ENCODE assay signal across 31 mouse cellular contexts in genomic region chr1:170983066-170983465, GRCm38 (mm10). TPM values are rescaled to one million over a fixed set of nuclear protein-coding genes. Genes with fewer than 3 reads are reported as not detected.
"Had no signal": no experiment of that assay in that cellular context is flagged by ENCODE, and none has a peak within 500 bp of the region (broad histone marks: within the 10 kb centered on the region; RNA-seq: fewer than 3 reads in every experiment).

No protein-coding gene starts in this region.

- H3K9ac ChIP-seq: limb, embryonic 13.5 days; liver, embryonic 12.5 days; liver, embryonic 15.5 days; lung, embryonic 15.5 days had no signal

- H3K4me3 ChIP-seq: layer of hippocampus, adult 2 months; limb, embryonic 10.5 days; limb, embryonic 13.5 days; liver, embryonic 12.5 days; liver, embryonic 15.5 days; lung, embryonic 15.5 days had no signal

- H3K27me3 ChIP-seq: liver, embryonic 15.5 days; lung, embryonic 15.5 days had no signal

- ATAC-seq: intestine, embryonic 16.5 days; liver, embryonic 12.5 days had no signal

- H3K4me1 ChIP-seq: limb, embryonic 10.5 days; limb, embryonic 13.5 days; liver, embryonic 12.5 days; liver, embryonic 15.5 days; lung, embryonic 15.5 days had no signal

- H3K4me2 ChIP-seq: limb, embryonic 13.5 days; liver, embryonic 12.5 days; liver, embryonic 15.5 days; lung, embryonic 15.5 days; midbrain, embryonic 11.5 days had no signal

- H3K27ac ChIP-seq: layer of hippocampus, adult 2 months; limb, embryonic 10.5 days; limb, embryonic 13.5 days; liver, embryonic 12.5 days; liver, embryonic 15.5 days; lung, embryonic 15.5 days had no signal

- DNase-seq: kidney, postnatal 10 days; layer of hippocampus, adult 9-11 months; liver; lung, adult 18-20 months; lung, postnatal 10 days; lung, postnatal 36 days; midbrain, embryonic 14.5 days; right cerebral cortex, adult 18-20 months; right cerebral cortex, postnatal 14 days; right cerebral cortex, postnatal 4 days; spleen, adult 18-20 months; thymus, adult 2 months; thymus, postnatal 14 days; thymus, postnatal 4 days had no signal

- H3K36me3 ChIP-seq: limb, embryonic 10.5 days; limb, embryonic 13.5 days; liver, embryonic 12.5 days; liver, embryonic 15.5 days; lung, embryonic 15.5 days had no signal

- H3K9me3 ChIP-seq: limb, embryonic 10.5 days; limb, embryonic 13.5 days; liver, embryonic 12.5 days; liver, embryonic 15.5 days; lung, embryonic 15.5 days had no signal

RNA-seq across cellular contexts. Expression of gene Fcgr2b, which starts 6.7 kb away (rescaled TPM):
- polyA plus RNA-seq: midbrain, embryonic 11.5 days; neural tube, embryonic 11.5 days had no signal

RNA-seq across cellular contexts. Expression of gene Fcgr4, which starts 35.7 kb away (rescaled TPM):
- total RNA-seq: layer of hippocampus, adult 2 months; left cerebral cortex, adult 18-20 months; left cerebral cortex, postnatal 25 days; megakaryocyte-erythroid progenitor cell, adult 5-6 weeks; midbrain, postnatal 0 days had no signal
- polyA plus RNA-seq: limb, embryonic 10.5 days; neural tube, embryonic 14.5 days; testis, adult 2 months had no signal

RNA-seq across cellular contexts. Expression of gene Fcrla, which starts 55.7 kb away (rescaled TPM):
- total RNA-seq: layer of hippocampus, adult 2 months; layer of hippocampus, postnatal 25 days; left cerebral cortex, adult 18-20 months; left cerebral cortex, postnatal 25 days; midbrain, postnatal 0 days had no signal
- polyA plus RNA-seq: intestine, embryonic 16.5 days; kidney, embryonic 14.5 days; limb, embryonic 10.5 days; limb, embryonic 13.5 days; midbrain, embryonic 11.5 days; midbrain, embryonic 14.5 days; midbrain, postnatal 0 days; neural tube, embryonic 11.5 days; neural tube, embryonic 14.5 days had no signal
